Mouse (Mus musculus) liver, postnatal 0 days (tissue): ENCODE measurements around the gene Sag. TPM values are rescaled to one million over a fixed set of nuclear protein-coding genes. Genes with fewer than 3 reads are reported as not detected.

Experiments used
- ATAC-seq: fragments of 200-750 bp; cut with Nextera tagmentation; 2 replicates; pipeline ENCODE4 v1.8.0; 2017; ENCODE audit warnings: mild to moderate bottlenecking, moderate library complexity
- DNase-seq: peaks from one replicate; pipeline ENCODE4 v3.0.0-alpha.2; 2016
- H3K27ac ChIP-seq: fragments of 300-500 bp; sonication (generic); 2 replicates; pipeline ENCODE4 v1.5.1; 2014; ENCODE audit warnings: antibody characterized with exemption, moderate library complexity, mild to moderate bottlenecking, low read depth
- H3K27me3 ChIP-seq: fragments of 300-500 bp; sonication (generic); 2 replicates; pipeline ENCODE4 v1.6.1; 2014; ENCODE audit warnings: low read length, control low read depth, mixed read lengths; ENCODE audit not compliant: insufficient read depth
- H3K36me3 ChIP-seq: fragments of 300-500 bp; sonication (generic); replicated peaks from 2 replicates; pipeline ENCODE4 v1.6.1; 2014; ENCODE audit warnings: mild to moderate bottlenecking, control low read depth, low read length, moderate library complexity, mixed read lengths; ENCODE audit not compliant: insufficient read depth
- H3K4me1 ChIP-seq: fragments of 300-500 bp; sonication (generic); 2 replicates; pipeline ENCODE4 v1.6.1; 2014; ENCODE audit warnings: antibody characterized with exemption, mild to moderate bottlenecking, control low read depth; ENCODE audit not compliant: insufficient read depth
- H3K4me2 ChIP-seq: fragments of 300-500 bp; sonication (generic); 2 replicates; pipeline ENCODE4 v1.6.1; 2014; ENCODE audit warnings: low read depth, mild to moderate bottlenecking, low read length, moderate library complexity, mixed read lengths
- H3K4me3 ChIP-seq: fragments of 300-500 bp; sonication (generic); 2 replicates; pipeline ENCODE4 v1.5.1; 2014; ENCODE audit warnings: low read depth, low read length
- H3K9ac ChIP-seq: fragments of 300-500 bp; sonication (generic); replicated peaks from 2 replicates; pipeline ENCODE4 v1.6.1; 2014; ENCODE audit warnings: mild to moderate bottlenecking, moderate library complexity
- H3K9me3 ChIP-seq: fragments of 300-500 bp; sonication (generic); 2 replicates; pipeline ENCODE4 v1.6.1; 2016; ENCODE audit warnings: mild to moderate bottlenecking, control low read depth, low read length, mixed read lengths
- CTCF ChIP-seq: sonication (generic); IDR thresholded peaks from 2 replicates; pipeline ENCODE4 v1.5.1; 2016; ENCODE audit warnings: antibody characterized with exemption, low read depth
- EP300 ChIP-seq: IDR thresholded peaks from 2 replicates; pipeline ENCODE4 v1.6.1; 2016; ENCODE audit warnings: antibody characterized with exemption, low read depth, mild to moderate bottlenecking
- WGBS: fragments of 180-500 bp; shearing (Covaris S2); extraction: QIAGEN DNeasy Blood & Tissue Kit; methylation state at CpG from one replicate; pipeline ENCODE4 v1.1.7; 2014; ENCODE audit not compliant: insufficient replicate concordance; 5-methylcytosine and 5-hydroxymethylcytosine counted together
- polyA plus RNA-seq: library from polyadenylated mRNA; unstranded; fragments of >200 nt; fragmentation: Nextera tagmentation; extraction: Ambion mirVana; gene quantifications from 2 replicates; pipeline ENCODE4 v1.2.1, GENCODE M21; 2015

The Sag gene
- polyA plus RNA-seq, 1 experiment from 2014 or later = 0.42 TPM

DNA sequence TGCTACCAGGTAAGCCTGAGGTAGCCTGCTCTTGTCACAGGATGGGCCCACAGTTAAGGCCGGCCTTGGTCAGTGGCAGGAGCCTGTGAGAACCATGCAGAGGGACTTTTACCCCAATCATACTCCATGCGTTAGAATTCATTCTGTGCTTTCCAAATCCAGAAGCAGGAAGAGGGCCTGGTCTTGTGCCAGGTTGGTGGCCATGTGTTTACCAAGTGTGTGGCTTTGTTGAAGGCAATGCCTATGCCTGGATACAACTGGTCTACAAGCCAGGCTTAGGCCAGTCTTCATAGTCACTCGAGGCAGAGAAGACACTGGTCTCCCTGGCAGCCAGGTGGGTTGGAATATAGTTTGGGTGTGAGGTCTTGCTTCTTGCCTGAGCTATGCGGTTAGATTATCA lies 88.2 kb downstream of the Sag start:
- peak; percentile 36 for DNase-seq
- 70% methylated on average over 4 of the region's 4 CpGs for WGBS

DNA sequence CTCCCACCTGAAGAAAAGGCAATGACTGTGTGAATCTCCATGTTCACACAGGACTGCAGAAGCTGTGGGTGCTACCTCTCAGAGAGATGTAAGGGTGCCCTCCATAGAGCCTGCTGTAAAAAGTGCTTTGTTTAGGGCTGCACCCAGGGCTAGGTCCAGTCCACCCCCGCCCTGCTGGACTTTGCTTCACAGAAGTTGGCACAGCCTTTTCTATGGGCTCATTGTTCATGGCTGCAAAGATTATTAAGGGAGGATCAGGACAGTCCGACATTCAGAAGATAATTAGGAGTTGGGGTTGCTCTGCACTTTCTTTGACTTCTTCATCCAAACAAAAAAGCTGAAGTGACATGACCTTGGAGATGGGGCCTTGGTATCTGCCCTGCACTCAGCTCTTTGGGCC lies 89.0 kb downstream of the Sag start:
- Histone ChIP-seq H3K9ac (no peak overlapping the region), H3K4me2 (peak overlapping the region; percentile 26; the same call in 1 of the 2 replicates), H3K27me3 (no peaks in the 10 kb centered on the region), H3K36me3 (0 out of 2 replicates have a peak, but pooled peaks cover 4% of the 10 kb centered on the region), H3K27ac (0 out of 2 replicates have a peak overlapping the region, but pooled peaks have one; percentile 44), H3K4me3 (no peak overlapping the region), H3K9me3 (no peaks in the 10 kb centered on the region), H3K4me1 (peaks cover 35% of the 10 kb centered on the region)
- WGBS = 64% methylated on average over 2 of the region's 2 CpGs
- DNase-seq = no peak
- TF ChIP-seq EP300 (no peak), CTCF (no peak)
- ATAC-seq = peak; percentile 72

More for the DNA sequence above, 88.2 kb downstream of the Sag start:
- H3K36me3 ChIP-seq = peaks cover 4% of the 10 kb centered on the region; the same call in 1 of the 2 replicates
- peak; percentile 29; the same call in 1 of the 2 replicates for ATAC-seq
- H3K27ac ChIP-seq = peak overlapping the region; percentile 80
- no peak overlapping the region for H3K4me3 ChIP-seq
- H3K27me3 ChIP-seq = no peaks in the 10 kb centered on the region
- no peak for TF ChIP-seq EP300
- TF ChIP-seq CTCF = no peak
- peaks cover 32% of the 10 kb centered on the region for H3K4me1 ChIP-seq
- H3K9ac ChIP-seq = no peak overlapping the region
- no peak overlapping the region for H3K4me2 ChIP-seq
- no peaks in the 10 kb centered on the region for H3K9me3 ChIP-seq

DNA sequence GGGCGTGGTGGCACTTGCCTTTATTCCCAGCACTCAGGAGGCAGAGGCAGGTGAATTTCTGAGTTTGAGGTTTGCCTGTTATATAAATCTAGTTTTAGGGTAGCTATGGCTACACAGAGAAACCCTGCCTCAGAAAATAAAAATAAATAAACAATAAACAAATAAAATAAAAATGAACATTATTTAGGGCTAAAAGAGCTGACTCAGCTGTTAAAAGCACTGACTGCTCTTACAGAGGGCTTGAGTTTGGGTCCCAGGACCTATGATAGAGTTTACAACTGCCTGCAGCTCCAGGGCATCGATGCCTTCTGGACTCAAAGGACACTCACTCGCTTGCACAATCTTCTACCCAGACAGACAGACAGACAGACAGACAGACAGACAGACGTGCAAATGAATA lies 89.9 kb downstream of the Sag start:
- Histone ChIP-seq H3K27ac (no peak overlapping the region), H3K4me2 (no peak overlapping the region), H3K4me3 (no peak overlapping the region), H3K9ac (no peak overlapping the region), H3K4me1 (peaks cover 35% of the 10 kb centered on the region), H3K9me3 (no peaks in the 10 kb centered on the region), H3K36me3 (0 out of 2 replicates have a peak, but pooled peaks cover 2% of the 10 kb centered on the region), H3K27me3 (no peaks in the 10 kb centered on the region)
- WGBS = 72% methylated on average over 4 of the region's 4 CpGs
- ATAC-seq (no peak), DNase-seq (no peak)
- TF ChIP-seq EP300 = no peak
- TF ChIP-seq CTCF = no peak

Other genes with a start within 250 kb of the Sag start
- gene Ngef, start 229.8 kb upstream of the Sag start, polyA plus RNA-seq = 5.6 and 7.9 TPM in 2 replicates
- 11.3 and 13.3 TPM in 2 replicates for gene Inpp5d, start 183.4 kb upstream of the Sag start, polyA plus RNA-seq
- gene Atg16l1, start 47.8 kb upstream of the Sag start, polyA plus RNA-seq = 15.4 and 18.6 TPM in 2 replicates
- 8.3 and 9.1 TPM in 2 replicates for gene Dgkd, start 49.6 kb downstream of the Sag start, polyA plus RNA-seq
- 7.3 and 9.2 TPM in 2 replicates for gene Usp40, start 204.9 kb downstream of the Sag start, polyA plus RNA-seq